Mouse (Mus musculus) midbrain, embryonic 14.5 days (tissue): ENCODE measurements around the gene Kpnb1. TPM values are rescaled to one million over a fixed set of nuclear protein-coding genes. Genes with fewer than 3 reads are reported as not detected.
A peak's percentile ranks its signal among the peaks of the same experiment; 100 is the strongest.
"Not testable (repeated sequence)": the region's sequence is repeated elsewhere in the genome, so short reads cannot be mapped to it uniquely, and the experiment has no call there.

Experiments used
- ATAC-seq: fragments of 200-750 bp; cut with Nextera tagmentation; 2 replicates; pipeline ENCODE4 v1.8.0; 2017; ENCODE audit warnings: moderate number of reproducible peaks, moderate library complexity; ENCODE audit not compliant: low FRiP score, low TSS enrichment
- DNase-seq: peaks from one replicate; pipeline ENCODE4 v3.0.0-alpha.2; 2015
- H3K27ac ChIP-seq: fragments of 300-500 bp; sonication (generic); replicated peaks from 2 replicates; pipeline ENCODE4 v1.5.1; 2014; ENCODE audit warnings: mild to moderate bottlenecking, low read depth, low read length, moderate library complexity
- H3K27me3 ChIP-seq: fragments of 300-500 bp; sonication (generic); 2 replicates; pipeline ENCODE4 v1.6.1; 2014; ENCODE audit warnings: low read length, control low read depth, mixed read lengths; ENCODE audit not compliant: control insufficient read depth, insufficient read depth
- H3K36me3 ChIP-seq: fragments of 300-500 bp; sonication (generic); 2 replicates; pipeline ENCODE4 v1.6.1; 2014; ENCODE audit warnings: low read length, control low read depth; ENCODE audit not compliant: control insufficient read depth, insufficient read depth
- H3K4me1 ChIP-seq: fragments of 300-500 bp; sonication (generic); 2 replicates; pipeline ENCODE4 v1.6.1; 2014; ENCODE audit warnings: mild to moderate bottlenecking, antibody characterized with exemption, low read length, control low read depth; ENCODE audit not compliant: control insufficient read depth, insufficient read depth
- H3K4me2 ChIP-seq: fragments of 300-500 bp; sonication (generic); 2 replicates; pipeline ENCODE4 v1.6.1; 2014; ENCODE audit warnings: mild to moderate bottlenecking, low read length, moderate library complexity
- H3K4me3 ChIP-seq: fragments of 300-500 bp; sonication (generic); replicated peaks from 2 replicates; pipeline ENCODE4 v1.5.1; 2014; ENCODE audit warnings: low read depth, low read length
- H3K9ac ChIP-seq: fragments of 300-500 bp; sonication (generic); replicated peaks from 2 replicates; pipeline ENCODE4 v1.6.1; 2014; ENCODE audit warnings: mild to moderate bottlenecking, low read length, moderate library complexity
- H3K9me3 ChIP-seq: fragments of 300-500 bp; sonication (generic); 2 replicates; pipeline ENCODE4 v1.6.1; 2016; ENCODE audit warnings: low read length, control low read depth, mixed read lengths; ENCODE audit not compliant: control insufficient read depth
- WGBS: fragments of 180-500 bp; shearing (Covaris S2); extraction: QIAGEN DNeasy Blood & Tissue Kit; methylation state at CpG from one replicate; pipeline ENCODE4 v1.1.7; 2014; 5-methylcytosine and 5-hydroxymethylcytosine counted together
- polyA plus RNA-seq: library from polyadenylated mRNA; unstranded; fragments of >200 nt; fragmentation: Nextera tagmentation; extraction: Ambion mirVana; gene quantifications from 2 replicates; pipeline ENCODE4 v1.2.1, GENCODE M21; 2014

The Kpnb1 gene
- polyA plus RNA-seq, 1 experiment from 2014 or later, result 48.6 TPM

DNA sequence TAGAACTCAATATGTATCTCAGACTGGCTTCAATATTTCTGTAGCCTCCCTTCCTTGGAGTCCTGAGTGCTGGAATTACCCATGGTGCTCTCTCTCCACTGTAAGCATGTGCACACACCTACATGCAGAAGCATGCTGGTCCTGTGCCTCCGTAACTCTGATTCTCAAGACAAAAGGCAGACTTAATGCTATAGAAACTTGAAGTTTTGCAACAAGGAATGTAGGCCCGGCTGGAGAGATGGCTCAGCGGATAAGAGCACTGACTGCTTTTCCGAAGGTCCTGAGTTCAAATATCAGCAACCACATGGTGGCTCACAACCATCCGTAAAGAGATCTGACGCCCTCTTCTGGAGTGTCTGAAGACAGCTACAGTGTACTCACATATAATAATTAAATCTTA, 2.0 kb upstream of the Kpnb1 start:
- not testable (repeated sequence) for H3K4me2 ChIP-seq, H3K27me3 ChIP-seq, ATAC-seq, DNase-seq, H3K27ac ChIP-seq, H3K4me1 ChIP-seq, H3K9ac ChIP-seq, H3K9me3 ChIP-seq, H3K4me3 ChIP-seq
- WGBS, result 89% methylated on average over 6 of the region's 6 CpGs
- peaks cover 16% of the 10 kb centered on the region for H3K36me3 ChIP-seq

DNA sequence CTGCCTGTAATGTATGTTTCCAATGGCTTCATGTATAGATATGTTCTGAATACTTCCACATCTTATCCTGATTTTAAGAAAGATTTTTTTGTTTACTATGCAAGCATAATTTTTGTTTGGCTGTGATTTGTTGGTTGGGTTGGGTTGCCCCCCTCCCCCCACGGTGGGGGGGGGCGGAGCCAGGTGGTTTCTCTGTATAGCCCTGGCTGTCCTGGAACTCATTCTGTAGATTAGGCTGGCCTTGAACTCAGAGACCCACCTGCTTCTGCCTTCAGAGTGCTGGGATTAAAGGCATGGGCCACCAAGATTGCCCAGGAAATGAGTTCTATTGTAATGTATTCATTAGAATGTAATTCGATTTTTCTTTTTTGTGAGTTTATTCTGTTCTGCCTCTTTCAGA, 1.6 kb upstream of the Kpnb1 start:
- Histone ChIP-seq H3K4me3 (no peak overlapping the region), H3K4me2 (peak overlapping the region; percentile 70), H3K27ac (no peak overlapping the region), H3K9me3 (no peaks in the 10 kb centered on the region), H3K9ac (no peak overlapping the region), H3K4me1 (peaks cover 7% of the 10 kb centered on the region; the same call in 1 of the 2 replicates), H3K36me3 (peaks cover 20% of the 10 kb centered on the region), H3K27me3 (no peaks in the 10 kb centered on the region)
- ATAC-seq, result no peak
- WGBS, result 37% methylated on average over 3 of the region's 3 CpGs
- no peak for DNase-seq

DNA sequence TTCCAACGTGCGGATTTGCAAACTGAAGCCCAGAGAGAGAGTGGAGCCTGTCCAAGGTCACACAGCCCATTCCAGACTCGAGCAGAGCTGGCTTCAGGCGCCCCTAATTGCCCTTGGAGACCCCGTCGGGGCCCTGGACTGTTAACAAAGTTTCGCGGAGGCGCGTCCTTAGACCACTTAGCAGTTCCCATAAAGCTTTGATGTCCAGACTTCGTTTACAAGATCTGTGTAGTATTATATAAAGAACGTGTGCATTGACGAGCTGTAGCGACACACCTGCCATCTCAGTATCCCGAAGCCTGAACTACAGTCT, 918 bp upstream of the Kpnb1 start:
- H3K27ac ChIP-seq, result peak overlapping the region; percentile 89
- H3K36me3 ChIP-seq, result peaks cover 27% of the 10 kb centered on the region
- peak overlapping the region; percentile 61 for H3K4me3 ChIP-seq
- peak overlapping the region; percentile 70 for H3K4me2 ChIP-seq
- no peaks in the 10 kb centered on the region for H3K9me3 ChIP-seq
- ATAC-seq, result no peak
- no peak for DNase-seq
- H3K9ac ChIP-seq, result peak overlapping the region; percentile 50
- no peaks in the 10 kb centered on the region for H3K27me3 ChIP-seq
- peaks cover 7% of the 10 kb centered on the region; the same call in 1 of the 2 replicates for H3K4me1 ChIP-seq
- under 1% methylated on average over 15 of the region's 15 CpGs for WGBS

DNA sequence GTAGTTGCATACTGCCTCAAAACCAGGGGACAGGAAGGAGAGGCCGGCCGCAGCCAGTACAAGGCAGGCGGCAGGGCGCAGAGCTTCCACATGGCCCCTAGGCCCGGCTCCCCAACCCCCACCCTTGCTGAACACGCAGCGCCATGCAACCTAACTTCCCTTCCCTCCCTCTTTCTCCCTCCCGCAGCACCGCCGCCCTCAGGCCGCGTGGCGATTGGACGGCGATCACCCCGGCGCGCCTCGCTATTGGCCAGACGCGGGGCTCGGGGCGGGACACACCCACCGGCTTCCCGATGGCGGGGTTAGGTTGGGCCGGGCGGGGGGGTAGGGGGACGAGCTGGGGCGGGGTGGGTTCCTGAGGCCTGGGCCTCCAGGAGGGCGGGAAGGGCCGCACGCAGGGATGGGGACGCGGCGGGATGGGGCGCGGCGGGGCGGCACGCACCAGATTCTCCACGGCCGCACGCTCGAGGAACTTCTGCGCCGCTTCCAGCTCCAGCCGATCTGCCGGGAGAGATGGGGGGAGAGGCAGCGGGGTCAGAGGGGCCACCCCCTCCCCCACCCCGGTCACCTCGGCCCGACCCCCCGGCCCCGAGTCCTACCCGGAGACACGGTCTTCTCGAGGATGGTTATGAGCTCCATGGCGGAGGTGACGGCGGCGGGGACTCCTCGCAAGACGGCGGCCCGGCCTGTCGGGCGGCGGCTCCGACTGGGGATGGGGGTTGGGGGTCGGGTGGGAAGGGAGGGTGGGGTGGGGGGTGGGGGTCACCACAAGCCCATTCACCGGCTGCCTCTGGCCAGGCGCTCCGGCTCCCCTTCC, 526 bp downstream of the Kpnb1 start:
- Histone ChIP-seq H3K4me2 (peak overlapping the region; percentile 64), H3K9me3 (no peaks in the 10 kb centered on the region), H3K4me3 (peak overlapping the region; percentile 92), H3K27ac (peak overlapping the region; percentile 95), H3K27me3 (no peaks in the 10 kb centered on the region), H3K4me1 (peaks cover 7% of the 10 kb centered on the region; the same call in 1 of the 2 replicates), H3K9ac (peak overlapping the region; percentile 82), H3K36me3 (peaks cover 41% of the 10 kb centered on the region)
- DNase-seq (peak; percentile 96), ATAC-seq (peak; percentile 81)
- WGBS, result under 1% methylated on average over 62 of the region's 74 CpGs

DNA sequence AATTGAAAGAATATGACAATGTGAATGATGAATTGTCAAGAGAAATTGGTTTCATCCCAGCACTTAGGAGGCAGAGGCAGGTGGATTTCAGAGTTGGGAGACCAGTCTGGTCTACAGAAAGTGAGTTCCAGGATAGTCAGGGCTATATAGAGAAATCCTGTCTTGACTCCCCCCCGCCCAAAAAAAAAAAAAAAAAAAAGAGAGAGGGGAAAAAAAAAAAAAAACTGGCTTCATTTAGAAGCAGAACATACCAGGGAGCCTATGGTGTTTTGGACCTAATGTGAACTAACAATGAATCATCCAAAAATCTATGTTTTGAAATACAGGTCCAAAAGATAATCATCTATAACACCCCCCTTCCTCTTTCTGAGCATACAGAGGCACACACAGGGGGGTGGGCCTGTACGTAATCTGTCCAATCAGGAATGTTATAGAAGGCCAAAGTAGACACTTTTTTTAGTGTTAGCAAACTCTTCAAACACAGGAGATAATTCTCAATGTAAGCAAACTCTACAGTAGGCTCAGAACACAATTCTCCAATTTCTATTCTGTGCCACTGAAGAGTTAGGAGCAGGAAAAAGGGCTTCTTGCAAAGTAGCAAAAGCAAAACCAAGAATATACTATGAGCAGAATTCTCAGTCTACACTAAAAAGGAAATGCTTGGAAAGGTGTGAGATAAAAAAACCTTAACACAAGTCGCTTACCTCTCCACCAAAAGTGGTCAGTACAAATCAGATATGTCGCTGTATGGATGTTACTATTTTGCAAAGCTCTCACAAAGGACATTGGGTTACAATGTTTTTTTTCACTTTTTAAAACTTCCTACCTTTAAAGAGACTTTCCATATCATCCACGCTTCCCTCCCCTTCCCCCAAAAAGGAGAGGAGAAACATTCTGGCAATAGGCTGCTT, 1.7 kb downstream of the Kpnb1 start:
- DNase-seq (no peak), ATAC-seq (no peak)
- Histone ChIP-seq H3K4me3 (peak overlapping the region; percentile 92), H3K27me3 (no peaks in the 10 kb centered on the region), H3K9ac (no peak overlapping the region; the same call in 1 of the 2 replicates), H3K27ac (0 out of 2 replicates have a peak overlapping the region, but pooled peaks have one; percentile 34), H3K9me3 (no peaks in the 10 kb centered on the region), H3K36me3 (peaks cover 53% of the 10 kb centered on the region), H3K4me2 (peak overlapping the region; percentile 64), H3K4me1 (peaks cover 7% of the 10 kb centered on the region; the same call in 1 of the 2 replicates)
- 71% methylated on average over 5 of the region's 5 CpGs for WGBS

DNA sequence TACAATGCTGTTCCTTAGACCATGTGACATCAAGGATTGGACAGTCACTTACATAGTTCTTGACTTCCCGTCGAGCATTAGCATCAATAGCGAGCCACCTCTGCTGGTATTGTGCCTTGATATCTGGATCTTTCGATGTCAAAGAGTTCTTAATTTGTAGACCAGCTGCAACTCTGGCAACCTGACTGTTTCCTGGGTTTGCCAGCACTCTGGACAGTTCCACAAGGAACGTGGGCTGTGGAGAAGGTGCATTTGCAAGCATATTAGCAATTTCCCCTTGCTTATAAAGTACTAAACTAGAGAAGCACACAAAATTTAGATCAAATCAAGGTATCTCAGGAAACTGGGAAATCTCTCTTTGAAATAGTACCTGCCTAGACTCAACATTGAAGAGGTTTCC, 2.8 kb downstream of the Kpnb1 start:
- 86% methylated on average over 5 of the region's 5 CpGs for WGBS
- no peaks in the 10 kb centered on the region for H3K27me3 ChIP-seq
- DNase-seq, result no peak

DNA sequence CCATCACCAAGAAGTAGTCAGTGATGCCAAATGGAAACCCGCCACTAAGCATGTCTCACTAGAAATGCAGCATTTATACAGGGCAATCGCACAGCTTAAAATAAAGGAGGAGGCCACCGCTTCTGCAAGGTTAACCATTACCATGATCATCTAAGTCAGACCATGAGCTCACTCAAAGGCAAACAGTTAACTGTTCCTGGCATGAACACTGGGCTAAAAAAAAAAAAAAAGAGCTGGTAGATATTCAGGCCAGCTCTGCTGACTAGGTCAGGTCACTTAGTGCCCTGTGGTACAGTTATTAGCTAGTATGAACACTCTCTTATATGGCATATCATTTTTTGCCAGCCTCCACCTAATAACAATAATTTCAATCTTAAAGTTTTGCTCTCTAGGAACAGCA, 5.2 kb downstream of the Kpnb1 start:
- 93% methylated on average over 3 of the region's 3 CpGs for WGBS
- peaks cover 88% of the 10 kb centered on the region for H3K36me3 ChIP-seq
- H3K9me3 ChIP-seq, result no peaks in the 10 kb centered on the region
- no peak overlapping the region for H3K4me2 ChIP-seq
- H3K4me3 ChIP-seq, result no peak overlapping the region
- H3K4me1 ChIP-seq, result peaks cover 7% of the 10 kb centered on the region; the same call in 1 of the 2 replicates
- H3K27ac ChIP-seq, result no peak overlapping the region
- no peak overlapping the region for H3K9ac ChIP-seq
- no peaks in the 10 kb centered on the region for H3K27me3 ChIP-seq
- DNase-seq (no peak), ATAC-seq (no peak)

More for the DNA sequence above, 2.8 kb downstream of the Kpnb1 start:
- Histone ChIP-seq H3K4me3 (no peak overlapping the region), H3K4me1 (peaks cover 7% of the 10 kb centered on the region; the same call in 1 of the 2 replicates), H3K9me3 (no peaks in the 10 kb centered on the region), H3K4me2 (no peak overlapping the region), H3K9ac (no peak overlapping the region), H3K36me3 (peaks cover 64% of the 10 kb centered on the region), H3K27ac (no peak overlapping the region)
- ATAC-seq, result no peak

DNA sequence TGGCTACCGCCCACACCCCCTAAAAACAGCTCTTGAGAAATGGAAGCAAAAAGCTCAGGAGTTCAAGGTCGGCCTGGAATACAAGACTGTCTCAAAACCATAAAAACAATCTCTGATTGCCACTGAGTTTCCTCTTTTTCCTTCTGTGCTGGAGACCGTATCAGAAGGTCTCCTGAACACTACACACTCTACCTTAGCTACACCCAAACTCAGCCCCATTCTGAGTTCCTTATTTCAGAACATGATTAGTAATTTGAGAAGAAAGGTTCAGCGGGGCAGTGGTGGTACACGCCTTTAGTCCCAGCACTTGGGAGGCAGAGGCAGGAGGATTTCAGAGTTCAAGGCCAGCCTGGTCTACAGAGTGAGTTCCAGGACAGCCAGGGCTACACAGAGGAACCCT, 6.6 kb downstream of the Kpnb1 start:
- ATAC-seq, result no peak
- Histone ChIP-seq H3K9me3 (no peaks in the 10 kb centered on the region), H3K4me3 (no peak overlapping the region), H3K36me3 (peaks cover 98% of the 10 kb centered on the region), H3K4me2 (no peak overlapping the region), H3K9ac (no peak overlapping the region), H3K27me3 (no peaks in the 10 kb centered on the region), H3K4me1 (peaks cover 2% of the 10 kb centered on the region; the same call in 1 of the 2 replicates), H3K27ac (no peak overlapping the region)
- no peak for DNase-seq
- 88% methylated on average over 5 of the region's 5 CpGs for WGBS
